Mouse (Mus musculus) c-Kit-positive CD71-positive TER-119-positive erythroid progenitor cells, embryonic 14.5 days (primary cell): ENCODE data around the gene Cox5a.

Experiments
- DNase-seq: peaks from one replicate; pipeline ENCODE4 v3.0.0-alpha.2; 2013; ENCODE audit warnings: low spot score

Cox5a gene

DNA sequence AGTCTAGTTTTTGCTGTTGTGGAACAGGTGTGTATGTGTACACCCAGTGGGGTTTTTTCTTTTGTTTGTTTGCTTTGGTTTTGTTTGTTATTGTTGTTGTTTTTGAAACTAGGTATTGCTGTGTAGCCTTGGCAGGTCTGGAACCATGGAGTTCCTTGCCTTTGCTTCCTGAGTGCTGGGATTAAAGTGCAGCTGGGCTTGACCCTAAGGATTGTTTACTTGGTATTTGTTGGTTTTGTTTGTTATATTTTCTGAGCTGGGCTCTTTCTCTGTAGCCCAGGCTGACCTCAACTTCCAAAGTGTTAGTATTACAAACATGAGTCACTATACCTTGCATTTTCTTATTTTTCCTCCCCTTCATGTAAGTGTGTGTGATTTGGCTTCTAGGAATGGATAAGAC, 5.4 kb downstream of the Cox5a start:
- DNase-seq, result no peak

DNA sequence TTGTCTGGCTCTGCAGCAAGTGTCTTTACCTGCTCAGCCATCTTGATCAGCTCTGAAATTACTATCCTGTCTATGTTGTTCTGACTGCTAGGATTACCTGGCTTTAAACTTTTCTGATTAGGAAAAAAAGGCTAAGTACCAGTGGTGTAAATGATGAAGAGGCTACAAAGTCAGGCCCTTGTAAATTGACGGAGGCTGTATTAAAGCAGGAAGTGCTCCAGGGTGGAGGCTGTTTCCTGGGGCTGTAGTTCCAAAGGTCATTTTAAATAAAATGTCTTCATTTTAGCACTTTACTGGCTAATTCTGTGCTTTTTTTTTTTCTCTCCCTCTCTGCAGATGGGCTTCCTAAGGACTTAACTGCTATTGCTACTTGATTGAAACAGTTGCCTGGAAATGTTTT, 10.9 kb downstream of the Cox5a start:
- DNase-seq, result no peak

DNA sequence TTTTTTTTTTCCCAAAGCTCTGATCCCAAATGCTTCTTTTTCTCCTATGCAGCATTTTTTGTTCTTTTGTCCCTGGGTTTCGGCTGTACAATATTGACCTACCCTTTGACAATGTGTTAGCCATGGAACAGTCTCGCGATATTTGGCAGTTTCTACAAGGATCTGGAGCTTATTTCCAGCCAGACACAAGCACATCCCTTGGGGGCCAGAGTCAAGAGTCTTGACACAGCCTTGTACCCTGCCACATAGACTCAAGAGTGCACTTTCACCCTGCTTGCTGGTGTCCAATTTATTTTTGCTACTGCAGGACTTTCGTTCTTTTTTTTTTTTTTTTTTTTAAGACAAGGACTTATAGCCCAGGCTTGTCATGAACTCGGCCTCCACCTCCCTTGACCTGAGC, 15.3 kb downstream of the Cox5a start:
- DNase-seq, result no peak

DNA sequence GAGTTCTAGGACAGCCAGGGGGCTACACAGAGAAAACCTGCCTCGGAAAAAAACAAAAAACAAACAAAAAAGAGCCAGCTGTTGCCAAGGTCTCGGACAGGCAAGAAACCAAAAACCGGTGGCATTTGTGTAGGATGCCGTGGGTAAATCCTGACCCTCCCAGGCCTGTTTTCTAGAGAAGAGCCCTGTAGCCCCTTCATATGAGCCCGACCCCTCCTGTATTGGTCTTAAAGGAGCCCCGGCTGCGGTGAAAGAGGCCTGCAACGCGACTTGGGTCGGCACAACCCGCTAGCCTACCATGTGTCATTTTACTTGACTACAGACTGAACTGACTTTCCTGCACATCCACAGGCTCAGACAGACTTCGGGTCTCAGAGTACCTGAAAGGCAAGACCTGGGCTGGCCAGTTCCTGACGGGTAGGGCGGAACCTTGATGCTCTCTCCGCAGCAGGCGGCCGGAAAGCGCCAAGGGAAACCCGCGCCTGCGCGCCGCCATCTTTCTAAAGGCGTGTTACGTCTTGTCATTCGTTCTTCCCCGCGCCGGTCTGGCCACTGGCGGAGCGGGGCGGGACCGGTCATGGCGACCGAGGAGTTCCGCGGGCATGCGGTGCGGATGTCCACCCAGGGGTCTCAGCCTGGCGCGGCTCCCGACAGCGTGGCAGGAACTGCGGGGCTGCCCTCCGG, 16.1 kb downstream of the Cox5a start, which contains the start of gene Fam219b:
Gene Fam219b (plus strand): TSS at position 485 of the 684 bp plus-strand sequence.
- DNase-seq, result peak; percentile 83

DNA sequence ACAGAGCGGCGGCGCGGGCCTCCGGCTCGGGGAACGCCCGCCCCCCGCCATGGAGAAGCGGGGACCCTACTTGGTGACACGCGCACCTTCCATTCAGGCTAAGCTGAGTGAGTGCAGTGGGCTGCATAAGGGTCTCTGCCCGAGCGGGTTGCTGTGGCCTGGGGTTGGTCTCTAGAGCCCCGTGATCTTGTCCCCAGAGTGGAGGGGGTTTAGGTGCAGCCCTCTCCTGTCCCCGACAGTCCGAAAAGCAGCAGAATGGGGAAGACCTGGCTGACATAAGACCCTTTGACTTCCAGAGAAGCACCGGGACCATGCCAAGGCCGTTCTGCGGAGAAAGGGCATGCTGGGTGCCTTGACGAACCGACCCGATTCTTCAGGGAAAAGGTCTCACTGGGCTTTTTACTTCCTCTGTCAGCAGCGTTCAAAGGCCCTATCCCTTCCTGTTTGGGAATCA, 16.7 kb downstream of the Cox5a start:
- DNase-seq, result no peak

DNA sequence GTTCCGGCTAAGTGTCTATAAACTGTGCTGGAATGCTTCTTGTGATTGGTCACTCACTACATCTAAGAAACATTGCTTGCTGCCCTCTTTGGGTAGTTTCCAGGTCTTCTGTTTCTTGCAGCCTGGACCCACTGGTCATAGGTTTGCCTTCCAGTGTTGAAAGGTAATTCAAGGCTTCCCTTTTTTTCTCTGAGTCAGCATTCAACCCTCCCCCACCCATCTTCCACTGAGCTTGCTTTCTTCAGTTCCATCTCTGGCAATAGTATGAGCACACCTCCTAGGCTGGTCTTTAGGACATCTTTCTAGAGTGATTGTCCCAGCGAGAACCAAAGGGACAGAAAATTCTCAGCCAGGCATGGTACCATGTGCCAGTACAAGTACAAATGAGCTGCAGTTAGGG, 18.5 kb downstream of the Cox5a start:
- no peak for DNase-seq

DNA sequence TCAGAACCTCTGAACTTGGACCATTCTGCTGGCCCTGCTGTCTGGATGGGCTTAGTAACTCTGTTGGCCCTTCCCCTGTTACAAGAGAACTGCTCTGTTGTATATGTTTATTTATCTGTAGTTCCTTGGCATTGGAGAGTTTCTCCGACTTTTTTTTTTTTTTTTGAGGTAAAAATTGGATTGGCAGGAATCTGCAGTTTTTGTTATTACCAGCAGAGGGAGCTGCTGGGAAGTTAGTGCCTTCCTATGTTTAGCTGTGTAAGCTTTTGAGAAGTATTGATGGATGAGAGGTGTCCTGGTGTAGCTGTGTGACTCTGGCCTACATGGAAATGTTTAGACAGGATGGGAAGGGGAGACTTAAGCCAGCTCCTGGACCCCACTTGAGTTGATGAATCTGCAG, 20.2 kb downstream of the Cox5a start:
- peak; percentile 63 for DNase-seq

DNA sequence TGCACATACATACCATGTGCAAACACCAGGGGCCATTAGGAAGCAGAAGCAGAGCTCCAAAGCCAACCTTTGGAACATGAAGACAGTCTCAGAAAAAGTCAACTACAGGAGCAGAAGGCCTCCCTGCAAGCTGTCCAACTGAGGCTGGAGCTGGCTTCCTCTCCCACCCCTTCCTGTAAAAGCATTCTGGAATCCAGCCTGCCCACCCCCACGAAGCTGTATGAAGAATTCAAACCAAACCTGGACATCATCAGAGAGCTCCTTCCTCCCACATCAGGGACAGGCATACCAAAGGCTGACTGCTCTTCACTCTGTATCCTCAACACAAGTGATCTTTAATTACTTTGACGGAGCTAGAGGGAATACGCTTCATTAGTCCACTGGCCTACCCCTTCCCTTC, 22.9 kb downstream of the Cox5a start:
- no peak for DNase-seq

DNA sequence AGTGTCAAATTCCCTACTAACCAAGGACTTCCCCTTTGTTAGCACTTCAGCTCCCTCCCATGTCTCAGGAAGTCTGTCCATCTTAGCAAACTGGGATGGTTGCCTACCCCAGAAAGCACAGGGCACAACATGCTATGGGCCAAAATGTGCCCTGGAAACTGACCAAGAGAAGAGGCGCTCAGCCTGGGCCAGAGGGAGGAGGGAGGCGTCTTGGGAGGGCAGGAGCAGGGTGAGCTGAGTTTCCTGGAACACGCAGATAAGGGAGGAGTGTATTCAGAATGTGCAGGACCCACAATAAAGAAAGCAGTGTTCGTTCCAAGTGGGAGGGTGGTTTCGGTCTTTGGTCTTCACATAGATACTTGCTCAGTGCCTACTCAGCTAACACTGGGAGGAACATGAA, 26.2 kb downstream of the Cox5a start:
- DNase-seq, result no peak

DNA sequence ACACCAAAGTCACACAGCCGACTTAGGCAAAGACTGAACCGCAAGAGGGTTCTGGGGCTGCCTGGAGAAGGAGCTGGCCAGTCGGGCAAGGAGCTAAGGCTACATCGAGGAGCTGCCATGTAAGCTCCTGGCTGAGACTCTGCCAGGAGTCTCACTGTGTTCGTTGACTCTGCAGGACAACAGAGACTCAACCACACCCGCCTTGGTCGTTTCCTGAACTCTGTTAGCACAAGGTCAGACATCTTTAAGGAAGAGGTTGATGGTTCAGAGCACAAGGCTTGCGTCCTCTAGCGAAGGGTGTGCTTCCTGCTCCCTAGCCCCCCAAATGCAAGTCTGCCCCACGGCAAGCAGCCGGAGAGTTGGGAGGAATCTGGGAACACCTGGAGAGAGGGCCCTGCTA, 26.8 kb downstream of the Cox5a start:
- no peak for DNase-seq

DNA sequence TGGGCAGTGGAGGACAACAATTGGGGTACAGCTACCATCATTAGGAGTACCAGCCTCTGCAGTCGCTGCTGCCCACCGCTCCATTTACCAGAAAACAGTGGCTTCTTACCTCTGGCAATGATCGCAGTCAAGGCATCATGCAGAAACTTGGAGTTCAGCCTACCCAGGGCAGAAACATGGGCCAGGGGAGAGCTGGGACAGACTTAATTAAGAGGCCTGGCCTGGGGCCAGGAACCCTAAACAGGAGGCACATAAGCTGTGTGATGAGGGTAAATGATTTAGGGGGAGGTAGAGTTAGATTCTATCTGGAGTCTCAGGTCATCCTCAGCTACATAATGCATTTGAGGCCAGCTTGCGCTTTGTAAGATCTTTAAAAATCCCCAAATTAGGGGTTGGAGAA, 28.1 kb downstream of the Cox5a start:
- DNase-seq, result no peak

DNA sequence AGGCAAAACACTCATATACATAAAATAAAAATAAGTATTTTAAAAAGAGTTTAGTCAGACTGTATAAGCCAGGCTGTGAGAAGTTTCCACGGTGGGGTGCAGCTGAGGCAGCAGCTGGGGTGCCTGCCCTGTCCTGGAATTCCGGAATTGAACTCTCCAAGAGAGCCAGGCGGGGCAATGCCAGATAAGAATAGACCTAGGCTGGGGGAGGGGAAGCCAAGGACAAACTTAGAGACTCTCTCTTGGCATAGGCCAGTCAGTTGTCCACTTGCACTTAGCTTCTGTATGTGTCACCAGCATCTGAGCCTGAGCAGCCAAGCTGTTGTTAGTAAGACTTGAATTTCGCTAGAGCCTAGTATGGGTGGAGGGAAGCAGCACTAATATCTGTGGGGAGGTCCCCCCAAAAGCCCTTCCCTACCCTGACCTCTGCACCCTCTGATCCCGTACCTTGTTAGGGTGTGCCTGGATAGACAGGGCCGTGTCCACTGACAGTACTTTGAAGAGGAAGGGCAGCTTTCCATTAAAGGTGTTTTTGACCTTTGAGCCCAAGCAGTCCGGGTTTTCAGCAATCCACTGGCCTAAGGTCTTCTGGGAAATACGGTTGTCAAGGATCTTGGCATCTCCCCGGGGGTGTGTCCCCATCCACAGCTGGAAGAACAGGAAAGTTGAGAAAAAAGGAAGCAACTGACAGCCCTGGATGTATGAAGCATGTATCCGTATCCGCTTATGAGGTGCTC, 29.2 kb downstream of the Cox5a start:
- DNase-seq, result no peak

DNA sequence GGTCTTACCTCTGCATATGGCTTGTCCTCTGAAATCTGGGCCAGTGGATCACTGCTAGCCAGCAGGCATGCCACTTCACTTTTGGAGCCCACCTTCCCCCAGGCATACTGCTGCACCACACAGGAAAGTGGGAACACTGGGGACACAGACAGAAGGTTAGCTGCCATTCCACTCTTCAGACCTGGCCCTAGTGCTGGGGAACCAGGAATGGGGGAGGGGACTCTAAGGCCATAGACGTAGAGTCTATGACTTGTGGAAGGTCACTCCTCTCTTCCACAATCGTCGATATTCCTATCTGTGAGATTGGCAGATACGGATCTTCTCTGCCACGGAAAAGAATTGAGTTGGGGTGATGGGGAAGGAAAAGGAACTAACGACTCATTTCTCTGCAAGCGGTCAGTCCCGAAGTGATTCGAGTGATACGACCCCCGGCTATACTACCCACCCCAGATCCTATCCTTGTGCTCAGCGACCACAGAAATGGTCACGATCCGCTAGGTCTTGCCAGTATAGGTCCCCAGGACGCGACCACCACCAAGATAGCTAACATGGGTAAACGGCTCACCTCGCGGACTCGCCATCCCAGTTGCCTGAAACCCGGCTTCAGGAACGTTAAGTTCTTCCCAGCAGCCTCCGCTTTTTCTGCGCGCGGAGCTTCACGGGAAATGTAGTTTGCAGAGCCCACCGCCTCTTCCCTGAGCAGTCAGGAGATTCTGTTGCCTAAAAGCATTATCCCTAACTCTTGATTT, 31.2 kb downstream of the Cox5a start, which contains the start of gene Mpi:
Gene Mpi (minus strand): TSS at position 625 of the 749 bp plus-strand sequence.
- no peak for DNase-seq

DNA sequence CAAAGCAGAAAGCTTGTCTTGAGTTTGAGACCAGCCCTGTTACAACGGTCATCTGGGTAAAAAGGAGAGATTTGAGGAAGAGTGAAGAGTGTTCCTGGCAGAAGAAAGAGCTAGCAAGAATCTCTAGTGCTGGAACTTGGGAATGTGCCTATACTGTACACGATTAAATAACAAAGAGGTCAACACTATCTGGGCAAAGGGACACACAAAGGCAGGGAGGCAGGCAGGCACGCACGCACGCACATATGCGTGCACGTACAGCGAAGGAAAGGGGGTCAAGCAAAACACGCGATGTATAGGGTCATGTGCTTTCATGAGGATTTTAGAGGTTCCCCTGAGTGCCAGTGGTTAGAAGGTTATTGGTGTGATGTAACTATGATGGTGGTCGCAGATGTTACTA, 32.0 kb downstream of the Cox5a start:
- DNase-seq, result no peak

DNA sequence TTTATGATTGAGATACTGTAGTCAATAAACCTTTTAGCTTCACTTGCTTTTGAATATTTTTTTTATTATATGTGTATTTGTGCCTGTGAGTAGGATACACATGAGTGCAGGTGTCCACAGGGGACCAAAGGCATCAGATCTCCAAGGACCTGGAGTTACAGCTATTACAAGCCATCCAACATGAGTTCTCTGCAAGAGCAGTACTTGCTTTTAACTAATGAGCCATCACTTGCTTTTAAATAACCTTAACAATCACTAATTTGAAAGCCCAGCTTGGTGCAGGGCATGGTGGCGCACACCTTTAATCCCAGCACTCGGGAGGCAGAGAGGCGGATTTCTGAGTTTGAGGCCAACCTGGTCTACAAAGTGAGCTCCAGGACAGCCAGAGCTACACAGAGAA, 33.7 kb downstream of the Cox5a start:
- no peak for DNase-seq

DNA sequence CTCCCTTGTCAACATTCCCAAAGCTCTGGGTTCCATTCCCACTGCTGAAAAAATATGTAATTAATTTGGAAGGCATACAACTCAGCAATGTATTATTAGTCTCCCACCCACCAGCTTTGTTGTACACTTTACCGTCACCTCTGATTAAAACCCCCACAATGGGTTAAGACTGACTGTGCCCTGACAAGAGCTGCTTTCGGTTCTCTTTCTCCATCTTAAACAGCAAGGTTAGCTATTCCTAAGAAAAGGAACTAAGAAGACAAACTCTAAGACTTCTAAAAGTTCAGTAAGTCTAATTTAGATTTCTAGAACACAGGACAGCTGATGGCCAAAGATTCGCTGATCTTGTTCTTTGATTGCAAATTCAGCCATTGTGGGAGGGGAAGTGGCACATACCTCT, 36.1 kb downstream of the Cox5a start:
- DNase-seq, result no peak

DNA sequence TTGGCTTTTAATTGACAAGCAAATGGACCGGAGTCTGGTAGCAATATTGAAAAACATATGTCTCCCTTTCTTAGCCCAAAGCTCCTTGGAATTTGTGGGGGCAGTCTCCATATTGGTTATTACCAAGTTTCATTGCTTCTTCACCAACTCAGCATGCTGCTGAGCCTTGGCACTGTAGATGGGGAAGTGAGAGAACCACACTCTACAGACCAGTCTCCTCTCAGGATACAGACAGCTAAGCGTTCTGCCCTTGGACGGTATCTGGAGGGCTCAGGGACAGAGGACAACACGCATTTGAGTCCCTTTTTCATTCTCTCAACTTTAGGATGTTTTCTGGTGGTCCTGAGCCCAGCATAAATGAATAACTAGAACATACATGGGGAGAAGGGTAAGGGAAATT, 37.6 kb downstream of the Cox5a start:
- DNase-seq, result no peak

DNA sequence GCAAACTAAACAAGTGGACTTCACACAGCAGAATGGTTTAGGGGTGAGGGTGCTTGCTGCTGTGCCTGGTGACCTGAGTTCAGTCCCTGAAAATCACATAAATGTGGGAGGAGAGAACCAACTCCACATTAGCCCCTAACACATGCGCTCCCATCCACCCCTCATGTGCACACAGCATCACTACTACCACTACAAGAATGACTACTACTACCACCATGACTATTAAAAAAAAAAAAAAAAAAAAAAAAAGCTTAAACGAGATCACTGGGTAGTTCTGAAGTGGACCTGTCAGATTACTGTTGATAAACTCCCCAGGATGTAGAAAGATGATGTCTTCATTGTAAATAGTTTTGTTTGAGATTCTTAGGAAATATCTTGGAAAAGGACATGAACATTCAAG, 38.5 kb downstream of the Cox5a start:
- no peak for DNase-seq

DNA sequence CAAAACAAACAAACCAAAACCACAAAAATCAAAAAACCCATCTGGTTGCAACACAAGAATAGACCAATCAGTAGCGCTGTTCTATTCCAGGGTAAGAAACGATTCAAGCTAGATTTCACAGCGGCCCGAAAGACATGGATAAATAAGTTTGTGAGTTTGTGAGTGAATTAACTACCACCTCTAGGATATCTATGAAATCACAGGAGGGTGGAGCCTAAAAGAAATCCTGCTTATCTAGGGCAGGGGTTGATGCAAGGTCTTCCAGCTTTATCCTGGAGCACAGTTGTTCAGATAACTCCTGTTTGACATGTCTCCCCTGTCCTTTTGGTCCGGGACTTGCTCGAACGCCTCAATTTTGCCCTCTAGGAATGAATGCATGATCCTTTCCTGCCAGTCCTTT, 39.2 kb downstream of the Cox5a start:
- no peak for DNase-seq

DNA sequence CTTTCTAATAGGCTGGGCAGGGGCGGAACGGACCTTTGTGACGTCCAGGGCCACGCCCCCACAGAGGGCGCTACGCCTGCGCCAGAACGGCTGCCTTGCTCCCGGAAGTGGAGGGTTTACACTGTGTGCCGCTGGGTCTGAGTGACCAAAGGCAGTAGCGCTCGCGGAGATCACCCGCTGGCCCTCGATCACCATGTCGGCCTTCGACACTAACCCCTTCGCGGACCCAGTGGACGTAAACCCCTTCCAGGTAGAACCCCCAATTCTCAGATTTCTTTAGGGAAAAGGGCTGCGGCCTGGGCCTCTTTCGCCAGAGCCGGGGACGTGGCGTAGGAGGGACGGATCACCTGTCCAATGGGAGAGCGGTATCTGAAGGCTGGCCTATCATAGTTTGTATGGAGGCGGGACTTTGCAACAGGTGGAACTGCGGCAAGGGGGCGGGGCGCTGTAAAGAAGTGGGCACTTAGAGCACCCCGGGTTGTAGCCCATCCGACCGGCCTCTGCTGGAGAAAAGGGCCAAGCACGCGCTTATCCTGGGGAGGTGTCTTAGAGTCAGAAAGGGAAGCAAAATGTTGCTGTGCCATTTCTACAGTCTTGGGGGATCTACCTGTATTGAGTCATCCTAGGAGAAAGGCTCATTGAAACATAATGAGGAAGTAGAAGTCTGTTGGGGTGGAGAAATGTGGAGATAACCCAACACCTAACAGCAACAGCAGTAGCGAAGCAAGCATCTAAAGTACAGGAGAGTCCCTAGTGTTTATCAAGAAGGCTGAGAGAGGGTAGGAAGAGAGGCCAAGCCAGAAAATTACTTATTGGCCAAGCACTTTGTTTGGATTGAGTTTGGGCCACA, 40.0 kb downstream of the Cox5a start, which contains the start of gene Scamp2:
Gene Scamp2 (plus strand): TSS at position 83 of the 850 bp plus-strand sequence.
- DNase-seq, result peak; percentile 90

DNA sequence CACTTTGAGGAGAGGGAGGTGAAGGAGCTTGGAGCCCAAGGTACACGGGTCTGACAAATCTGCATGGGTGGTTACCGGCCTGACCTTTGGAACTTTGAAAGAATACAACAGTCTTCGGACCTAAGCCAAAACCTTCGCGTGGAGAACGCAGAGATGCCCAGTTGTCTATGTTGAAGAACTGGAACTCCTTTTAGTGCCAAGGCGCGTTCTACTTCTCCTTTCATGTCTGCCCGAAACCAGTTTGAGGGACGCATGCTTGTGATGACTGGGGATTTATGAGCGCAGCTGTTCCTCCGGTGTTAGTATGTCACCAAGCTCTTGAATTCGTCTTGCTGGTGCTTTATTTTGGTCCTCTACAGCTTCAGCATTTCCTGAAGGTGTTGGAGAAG, 40.6 kb downstream of the Cox5a start:
- no peak for DNase-seq

DNA sequence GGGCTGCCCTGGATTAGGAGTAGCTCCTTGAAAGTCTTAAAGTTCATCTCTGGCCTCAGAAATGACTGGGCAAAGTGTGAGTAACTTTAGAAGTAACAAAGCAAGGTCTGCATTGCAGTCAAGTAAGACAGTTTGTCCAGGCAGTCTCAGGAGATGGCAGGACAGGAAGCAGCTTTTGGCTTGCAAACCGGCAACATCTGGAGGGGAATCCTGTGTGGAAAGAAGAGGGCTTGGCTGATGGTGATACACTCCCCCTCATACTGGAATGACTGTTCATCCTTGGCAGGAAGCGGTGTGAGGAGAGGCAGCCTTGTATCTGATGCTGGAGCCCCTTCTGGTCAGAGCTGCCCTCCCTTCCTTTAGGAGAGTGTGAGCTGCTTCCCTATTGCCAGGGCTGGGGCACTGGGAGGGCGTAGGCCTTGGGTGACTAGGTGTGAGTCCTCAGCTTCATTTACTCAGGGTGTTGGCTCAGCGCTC, 41.9 kb downstream of the Cox5a start:
- DNase-seq, result no peak
